Comparison of ENCODE assay signal across 30 mouse cellular contexts in genomic region chr10:70150301-70150700, GRCm38 (mm10). TPM values are rescaled to one million over a fixed set of nuclear protein-coding genes. Genes with fewer than 3 reads are reported as not detected.
A peak's percentile ranks its signal among the peaks of the same experiment; 100 is the strongest.
DNase-seq lines count a peak whose midpoint lies in the region; ATAC-seq lines count a peak whose summit lies in the region.
"Had no signal": no experiment of that assay in that cellular context is flagged by ENCODE, and none has a peak within 500 bp of the region (broad histone marks: within the 10 kb centered on the region; RNA-seq: fewer than 3 reads in every experiment).

No protein-coding gene starts in this region.

- no peak overlapping the region for H3K4me2 ChIP-seq in midbrain, embryonic 13.5 days (replicated peaks)
- H3K4me2 ChIP-seq in embryonic facial prominence, embryonic 12.5 days (replicated peaks), result no peak overlapping the region
- H3K4me2 ChIP-seq: heart, embryonic 13.5 days; hindbrain, embryonic 14.5 days; limb, embryonic 13.5 days; liver, embryonic 11.5 days; lung, embryonic 15.5 days; midbrain, embryonic 11.5 days had no signal

- ATAC-seq in midbrain, embryonic 13.5 days, result no peak
- no peak for ATAC-seq in embryonic facial prominence, embryonic 12.5 days (ENCODE audit: insufficient number of reproducible peaks, insufficient read depth, low FRiP score, low TSS enrichment)
- no peak for ATAC-seq in inflammation-experienced regulatory T-cells, adult 6 months
- ATAC-seq: forebrain, embryonic 14.5 days; Patski had no signal

- no peaks in the 10 kb centered on the region for H3K27me3 ChIP-seq in midbrain, embryonic 10.5 days (ENCODE audit: low read depth, poor library complexity, severe bottlenecking)
- no peaks in the 10 kb centered on the region for H3K27me3 ChIP-seq in midbrain, embryonic 13.5 days
- no peaks in the 10 kb centered on the region for H3K27me3 ChIP-seq in embryonic facial prominence, embryonic 12.5 days
- H3K27me3 ChIP-seq: heart, embryonic 13.5 days; limb, embryonic 13.5 days; lung, embryonic 15.5 days; Patski had no signal

- 81% methylated on average over 4 of the region's 4 CpGs for WGBS in midbrain, embryonic 10.5 days
- 77% methylated on average over 4 of the region's 4 CpGs for WGBS in midbrain, embryonic 13.5 days
- 48% methylated on average over 4 of the region's 4 CpGs for WGBS in embryonic facial prominence, embryonic 12.5 days

- H3K9me3 ChIP-seq in midbrain, embryonic 10.5 days (replicated peaks), result peaks cover 4% of the 10 kb centered on the region; the same call in 1 of the 2 replicates
- no peaks in the 10 kb centered on the region for H3K9me3 ChIP-seq in midbrain, embryonic 13.5 days
- H3K9me3 ChIP-seq in embryonic facial prominence, embryonic 12.5 days, result peaks cover 4% of the 10 kb centered on the region; the same call in 1 of the 2 replicates
- H3K9me3 ChIP-seq: limb, embryonic 13.5 days; lung, embryonic 15.5 days had no signal

- no peak overlapping the region for H3K9ac ChIP-seq in midbrain, embryonic 13.5 days (replicated peaks)
- H3K9ac ChIP-seq in embryonic facial prominence, embryonic 12.5 days, result no peak overlapping the region
- H3K9ac ChIP-seq: heart, embryonic 13.5 days; hindbrain, embryonic 14.5 days; limb, embryonic 13.5 days; lung, embryonic 15.5 days had no signal

- DNase-seq in heart, adult 18-20 months, result peak; percentile 32 to 53
- DNase-seq in heart, postnatal 25 days (ENCODE audit: low spot score), result no peak
- DNase-seq in midbrain, embryonic 10.5 days (ENCODE audit: low spot score), result no peak
- no peak for DNase-seq in ovary, postnatal 14 days (ENCODE audit: low spot score)
- DNase-seq: adrenal gland, postnatal 10 days; cerebellum, adult 11 months; cerebellum, adult 9-10 months; embryo, embryonic 11 days; gastrocnemius, postnatal 36 days; kidney, adult 11 months; kidney, postnatal 14 days; layer of hippocampus, adult 9-11 months; thymus, adult 2 months; thymus, postnatal 36 days had no signal

- H3K27ac ChIP-seq in midbrain, embryonic 10.5 days (replicated peaks), result 0 out of 2 replicates have a peak overlapping the region, but pooled peaks have one; percentile 7
- no peak overlapping the region for H3K27ac ChIP-seq in midbrain, embryonic 13.5 days
- 0 out of 2 replicates have a peak overlapping the region, but pooled peaks have one; percentile 26 for H3K27ac ChIP-seq in embryonic facial prominence, embryonic 12.5 days
- H3K27ac ChIP-seq: heart, embryonic 13.5 days; hindbrain, embryonic 14.5 days; lung, embryonic 15.5 days had no signal

- intact Hi-C loops in heart, postnatal 25 days (cut with DNase I), result loop anchor here (5.0 kb wide), 1 partner anchor 53 kb away; the partner anchor contains the start of gene Ccdc6

- H3K4me3 ChIP-seq in midbrain, embryonic 10.5 days, result no peak overlapping the region
- no peak overlapping the region for H3K4me3 ChIP-seq in midbrain, embryonic 13.5 days (replicated peaks)
- no peak overlapping the region for H3K4me3 ChIP-seq in embryonic facial prominence, embryonic 12.5 days
- H3K4me3 ChIP-seq: heart, embryonic 13.5 days; limb, embryonic 13.5 days; lung, embryonic 15.5 days had no signal

- peaks cover 92% of the 10 kb centered on the region for H3K36me3 ChIP-seq in midbrain, embryonic 10.5 days
- peaks cover 44% of the 10 kb centered on the region for H3K36me3 ChIP-seq in midbrain, embryonic 13.5 days
- peaks cover 25% of the 10 kb centered on the region for H3K36me3 ChIP-seq in embryonic facial prominence, embryonic 12.5 days

- peaks cover 19% of the 10 kb centered on the region for H3K4me1 ChIP-seq in midbrain, embryonic 10.5 days
- H3K4me1 ChIP-seq in midbrain, embryonic 13.5 days (replicated peaks), result 0 out of 2 replicates have a peak, but pooled peaks cover 9% of the 10 kb centered on the region
- H3K4me1 ChIP-seq in embryonic facial prominence, embryonic 12.5 days, result peaks cover 36% of the 10 kb centered on the region

RNA-seq across cellular contexts. Expression of gene Ccdc6, which starts 53.4 kb away (rescaled TPM):
- 10 to 100 TPM; 27.9 to 28.6 TPM for total RNA-seq in heart, adult 18-20 months (2021)
- 10 to 100 TPM; 26.6 to 26.8 TPM for total RNA-seq in heart, postnatal 25 days (2021)
- 19.8 and 21.3 TPM in 2 replicates for polyA plus RNA-seq in midbrain, embryonic 10.5 days (2016; fragmentation: Nextera tagmentation; extraction: Ambion mirVana)
- polyA plus RNA-seq in midbrain, embryonic 13.5 days (2015; fragmentation: Nextera tagmentation; extraction: Ambion mirVana), result 21.1 and 21.7 TPM in 2 replicates
- 14.4 and 16.0 TPM in 2 replicates for polyA plus RNA-seq in embryonic facial prominence, embryonic 12.5 days (2016; fragmentation: Nextera tagmentation; extraction: Ambion mirVana)
- 10 to 100 TPM; 25.6 to 31.5 (median 27.3) TPM for polyA plus RNA-seq in inflammation-experienced regulatory T-cells, adult 6 months (2017; shearing (Covaris generic))

RNA-seq across cellular contexts. Expression of gene Mrln, which starts 54.2 kb away (rescaled TPM):
- total RNA-seq in heart, adult 18-20 months (2021), result 1 to 10 TPM; 4.0 TPM
- 1 to 10 TPM; 3.0 to 3.8 TPM for total RNA-seq in heart, postnatal 25 days (2021)
- polyA plus RNA-seq in midbrain, embryonic 10.5 days (2016; fragmentation: Nextera tagmentation; extraction: Ambion mirVana), result 0.50 and 0.53 TPM in 2 replicates
- polyA plus RNA-seq in midbrain, embryonic 13.5 days (2015; fragmentation: Nextera tagmentation; extraction: Ambion mirVana), result 1.2 TPM in 1 of 2 replicates, not detected in the other
- 6.2 and 12.7 TPM in 2 replicates for polyA plus RNA-seq in embryonic facial prominence, embryonic 12.5 days (2016; fragmentation: Nextera tagmentation; extraction: Ambion mirVana)
- not detected for polyA plus RNA-seq in inflammation-experienced regulatory T-cells, adult 6 months (2017; shearing (Covaris generic))
- total RNA-seq: left cerebral cortex, adult 18-20 months; left cerebral cortex, postnatal 14 days; megakaryocyte progenitor cell, adult 5-6 weeks; MEL; monocyte, adult 5-6 weeks had no signal
- polyA plus RNA-seq: forebrain, embryonic 14.5 days; lung, embryonic 15.5 days; midbrain, embryonic 11.5 days; Patski had no signal

Comparison
In these comparisons a context has a peak if more than half of its experiments do, and no peak if none do; other contexts are left out.
1. DNase-seq: peak in heart, adult 18-20 months (2 of 2); none in heart, postnatal 25 days (single experiment), midbrain, embryonic 10.5 days (single experiment) and ovary, postnatal 14 days (single experiment).